Mouse (Mus musculus) ES-Bruce4 (cell line): Measurements from ENCODE around the gene Siglece.

Source experiments
- CTCF ChIP-seq: IDR thresholded peaks from one replicate; pipeline ENCODE4 v1.8.1; 2011; ENCODE audit warnings: low read depth, low read length
- EP300 ChIP-seq: IDR thresholded peaks from 2 replicates; pipeline ENCODE4 v1.6.1; 2011; ENCODE audit warnings: low read depth, low read length; ENCODE audit not compliant: insufficient read depth

- TF ChIP-seq CTCF (no peak), EP300 (no peak)
Measured at GRCm38 (mm10) chr7:43636194-43636593, 23.8 kb downstream of the Siglece start.
